Mouse (Mus musculus) myocyte (in vitro differentiated cells): ENCODE data around the gene Wdr74. TPM values are rescaled to one million over a fixed set of nuclear protein-coding genes. Genes with fewer than 3 reads are reported as not detected.

Source experiments
- H3K27me3 ChIP-seq: one replicate; pipeline ENCODE4 v1.6.1; 2011; ENCODE audit not compliant: control insufficient read depth, insufficient read depth, insufficient read length
- H3K36me3 ChIP-seq: one replicate; pipeline ENCODE4 v1.6.1; 2011; ENCODE audit not compliant: control insufficient read depth, insufficient read depth
- H3K4me2 ChIP-seq: one replicate; pipeline ENCODE4 v1.6.1; 2011; ENCODE audit warnings: low read depth, control low read depth
- H3K4me3 ChIP-seq: one replicate; pipeline ENCODE4 v1.5.1; 2011; ENCODE audit warnings: mild to moderate bottlenecking, control low read depth, moderate library complexity
- H3K79me2 ChIP-seq: one replicate; pipeline ENCODE4 v1.6.1; 2011; ENCODE audit not compliant: control insufficient read depth, insufficient read depth
- H3ac ChIP-seq: one replicate; pipeline ENCODE4 v1.6.1; 2011; ENCODE audit not compliant: control insufficient read depth, insufficient read length
- CEBPB ChIP-seq: IDR thresholded peaks from 2 replicates; pipeline ENCODE4 v1.6.1; 2011; ENCODE audit warnings: mild to moderate bottlenecking, moderate library complexity; ENCODE audit not compliant: poor library complexity, insufficient read depth, severe bottlenecking
- E2F4 ChIP-seq: IDR thresholded peaks from one replicate; pipeline ENCODE4 v1.6.1; 2011; ENCODE audit warnings: mild to moderate bottlenecking, control low read depth, moderate library complexity; ENCODE audit not compliant: insufficient read depth
- MAX ChIP-seq: IDR thresholded peaks from one replicate; pipeline ENCODE4 v1.6.1; 2011; ENCODE audit warnings: low read depth, mild to moderate bottlenecking, control low read depth
- MYOD1 ChIP-seq, 3 experiments: IDR thresholded peaks; one replicate each; pipeline ENCODE4 v1.6.1; 2011; ENCODE audit warnings: control low read depth in 2 of 3, low read depth in 2 of 3, mild to moderate bottlenecking in 2 of 3, moderate library complexity in 1 of 3; ENCODE audit not compliant: insufficient read length in 2 of 3, control insufficient read depth in 1 of 3
- MYOG ChIP-seq, 3 experiments: IDR thresholded peaks; one replicate each; pipeline ENCODE4 v1.6.1; 2011; ENCODE audit warnings: control low read depth in 2 of 3, low read depth in 2 of 3, mild to moderate bottlenecking in 2 of 3; ENCODE audit not compliant: insufficient read length in 2 of 3, control insufficient read depth in 1 of 3, insufficient read depth in 1 of 3
- POLR2A ChIP-seq: IDR thresholded peaks from one replicate; pipeline ENCODE4 v1.6.1; 2011; ENCODE audit warnings: low read depth, mild to moderate bottlenecking, control low read depth, moderate library complexity; ENCODE audit not compliant: insufficient read length
- POLR2AphosphoS2 ChIP-seq: IDR thresholded peaks from one replicate; pipeline ENCODE4 v1.6.1; 2011; ENCODE audit warnings: low read depth, control low read depth; ENCODE audit not compliant: insufficient read length
- REST ChIP-seq: IDR thresholded peaks from one replicate; pipeline ENCODE4 v1.6.1; 2011; ENCODE audit warnings: mild to moderate bottlenecking, control low read depth, moderate library complexity; ENCODE audit not compliant: insufficient read depth, insufficient read length
- SRF ChIP-seq: IDR thresholded peaks from one replicate; pipeline ENCODE4 v1.6.1; 2011; ENCODE audit warnings: low read depth; ENCODE audit not compliant: control insufficient read depth, insufficient read length
- TCF12 ChIP-seq: IDR thresholded peaks from one replicate; pipeline ENCODE4 v1.6.1; 2011; ENCODE audit warnings: mild to moderate bottlenecking, control low read depth; ENCODE audit not compliant: poor library complexity, insufficient read depth, severe bottlenecking
- TCF3 ChIP-seq: IDR thresholded peaks from one replicate; pipeline ENCODE4 v1.6.1; 2011; ENCODE audit warnings: low read depth, control low read depth; ENCODE audit not compliant: insufficient read length
- USF1 ChIP-seq: IDR thresholded peaks from one replicate; pipeline ENCODE4 v1.6.1; 2011; ENCODE audit warnings: low read depth, mild to moderate bottlenecking, control low read depth, moderate library complexity
- polyA plus RNA-seq: library from polyadenylated mRNA; unstranded; fragments of >200 nt; fragmentation: generic; extraction: Trizol; gene quantifications from one replicate; pipeline ENCODE4 v1.2.1, GENCODE M21; 2012; ENCODE audit warnings: missing spikeins

Gene Wdr74
- polyA plus RNA-seq, 1 experiment: 109 TPM

DNA sequence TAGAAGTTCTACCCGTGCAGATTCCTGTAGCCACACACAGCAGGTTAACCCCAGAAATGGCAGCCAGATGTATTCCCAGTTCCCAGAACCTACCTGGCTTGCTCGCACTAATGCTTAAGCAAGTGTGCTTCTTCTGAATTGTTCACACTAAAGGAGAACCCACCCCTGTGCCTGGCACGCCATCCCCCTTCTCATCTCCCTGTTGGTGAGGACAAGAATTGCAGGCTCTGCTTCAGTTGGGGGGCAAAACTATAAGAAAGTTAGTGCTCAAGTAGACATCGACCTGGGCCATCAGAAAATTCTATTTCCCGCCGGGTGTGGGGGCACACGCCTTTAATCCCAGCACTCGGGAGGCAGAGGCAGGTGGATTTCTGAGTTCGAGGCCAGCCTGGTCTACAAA is 36.0 kb upstream of the Wdr74 start:
- TF ChIP-seq MYOG (IDR thresholded peaks at IDR 0.05; ENCODE audit: control insufficient read depth in 1 of 3, insufficient read depth in 1 of 3, insufficient read length in 2 of 3, low read depth in 2 of 3): no peak
- no peak for TF ChIP-seq POLR2AphosphoS2
- no peak for TF ChIP-seq REST
- TF ChIP-seq POLR2A: no peak
- TF ChIP-seq TCF3: no peak
- TF ChIP-seq USF1: no peak
- no peak for TF ChIP-seq TCF12
- no peak for TF ChIP-seq E2F4
- TF ChIP-seq CEBPB: no peak
- TF ChIP-seq SRF: no peak
- TF ChIP-seq MYOD1 (IDR thresholded peaks at IDR 0.05; ENCODE audit: control insufficient read depth in 1 of 3, insufficient read length in 2 of 3, low read depth in 2 of 3): no peak
- TF ChIP-seq MAX: no peak
- Histone ChIP-seq H3ac (no peak overlapping the region), H3K4me2 (no peak overlapping the region), H3K79me2 (no peaks in the 10 kb centered on the region), H3K36me3 (no peaks in the 10 kb centered on the region), H3K27me3 (no peaks in the 10 kb centered on the region), H3K4me3 (no peak overlapping the region)

DNA sequence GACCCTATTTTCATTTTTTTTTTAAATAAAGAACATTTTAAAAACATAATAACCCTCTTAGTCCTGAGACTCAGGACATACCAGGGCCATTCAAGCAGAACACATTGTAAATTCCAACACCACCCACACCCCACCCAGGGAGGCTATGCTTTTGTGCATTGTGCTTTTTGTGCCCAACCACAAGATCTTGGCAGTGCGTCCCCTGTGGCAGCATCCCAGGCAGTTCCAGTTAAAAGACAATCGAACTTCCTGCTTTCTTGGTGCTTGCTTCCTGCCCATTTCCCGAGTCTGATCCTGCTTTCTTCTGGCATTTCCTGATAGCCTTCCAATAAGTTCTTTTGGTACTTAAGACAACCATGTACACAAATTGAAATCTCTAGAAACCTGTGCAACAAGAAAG is 33.2 kb upstream of the Wdr74 start:
- H3K36me3 ChIP-seq: peaks cover 8% of the 10 kb centered on the region
- no peak overlapping the region for H3ac ChIP-seq
- no peaks in the 10 kb centered on the region for H3K79me2 ChIP-seq
- peak overlapping the region; percentile 63 for H3K4me2 ChIP-seq
- H3K4me3 ChIP-seq: no peak overlapping the region
- no peaks in the 10 kb centered on the region for H3K27me3 ChIP-seq
- peak; percentile 54 for TF ChIP-seq POLR2AphosphoS2
- TF ChIP-seq CEBPB: no peak

DNA sequence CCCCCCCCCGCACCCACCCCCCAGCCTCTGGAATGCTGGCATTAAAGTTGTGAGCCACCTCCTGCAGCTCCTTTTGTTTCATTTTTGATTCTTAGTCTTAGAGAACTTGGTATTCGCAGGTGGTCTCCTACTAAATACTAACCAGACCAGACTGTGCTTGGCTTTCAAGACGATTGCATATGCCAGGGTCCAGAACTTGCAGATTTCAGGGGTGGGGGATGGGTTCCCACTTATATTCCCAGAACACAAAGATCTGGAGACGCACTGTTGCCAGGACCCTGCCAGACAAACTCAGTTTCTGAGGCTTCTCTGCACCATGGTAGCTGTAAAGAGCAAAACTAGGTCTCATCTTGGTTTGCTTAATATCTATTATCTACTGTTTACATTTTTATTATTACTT is 32.1 kb upstream of the Wdr74 start:
- Histone ChIP-seq H3K4me2 (no peak overlapping the region), H3ac (no peak overlapping the region), H3K36me3 (peaks cover 19% of the 10 kb centered on the region), H3K27me3 (no peaks in the 10 kb centered on the region), H3K79me2 (no peaks in the 10 kb centered on the region), H3K4me3 (no peak overlapping the region)
- TF ChIP-seq CEBPB: no peak
- no peak for TF ChIP-seq REST
- TF ChIP-seq TCF3: no peak

DNA sequence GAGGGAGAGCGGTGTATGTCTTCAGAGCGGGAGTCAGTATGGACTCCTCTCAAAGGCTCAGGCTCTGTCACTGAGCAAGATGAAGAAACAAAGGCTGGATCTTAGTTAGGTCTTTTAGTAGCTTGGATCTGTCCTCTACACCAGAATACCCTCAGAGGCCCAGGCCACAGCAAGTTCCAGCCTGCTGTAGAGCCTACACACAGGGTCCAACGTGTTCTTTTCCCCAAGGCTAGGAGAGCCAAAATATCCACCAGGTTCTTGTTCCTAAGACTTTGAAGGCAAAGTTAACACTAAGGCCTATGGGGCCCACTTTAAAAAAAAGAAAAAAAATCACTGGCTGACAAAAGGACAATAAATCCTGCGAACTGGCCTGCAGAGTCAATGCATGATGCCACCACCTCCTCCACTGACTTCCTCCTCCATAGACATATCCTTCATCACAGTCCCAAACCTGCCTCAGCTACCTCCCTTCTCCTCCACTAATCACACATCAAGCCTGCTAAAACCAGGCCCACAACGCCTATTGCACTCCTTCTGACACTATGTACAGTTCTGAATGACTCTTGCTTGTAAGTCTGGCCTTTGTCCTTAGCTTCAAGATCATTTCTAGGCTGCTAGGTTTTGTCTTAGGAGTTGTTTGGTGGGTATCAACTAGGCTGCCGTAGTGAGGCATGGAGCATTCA is 30.5 kb upstream of the Wdr74 start:
- Histone ChIP-seq H3ac (no peak overlapping the region), H3K79me2 (peaks cover 9% of the 10 kb centered on the region), H3K4me2 (no peak overlapping the region), H3K36me3 (peaks cover 35% of the 10 kb centered on the region), H3K27me3 (no peaks in the 10 kb centered on the region), H3K4me3 (no peak overlapping the region)
- TF ChIP-seq POLR2AphosphoS2 (peak; percentile 85), TCF12 (no peak), POLR2A (peak; percentile 43), MYOG (IDR thresholded peaks at IDR 0.05; ENCODE audit: control insufficient read depth in 1 of 3, insufficient read depth in 1 of 3, insufficient read length in 2 of 3, low read depth in 2 of 3) (no peak)

DNA sequence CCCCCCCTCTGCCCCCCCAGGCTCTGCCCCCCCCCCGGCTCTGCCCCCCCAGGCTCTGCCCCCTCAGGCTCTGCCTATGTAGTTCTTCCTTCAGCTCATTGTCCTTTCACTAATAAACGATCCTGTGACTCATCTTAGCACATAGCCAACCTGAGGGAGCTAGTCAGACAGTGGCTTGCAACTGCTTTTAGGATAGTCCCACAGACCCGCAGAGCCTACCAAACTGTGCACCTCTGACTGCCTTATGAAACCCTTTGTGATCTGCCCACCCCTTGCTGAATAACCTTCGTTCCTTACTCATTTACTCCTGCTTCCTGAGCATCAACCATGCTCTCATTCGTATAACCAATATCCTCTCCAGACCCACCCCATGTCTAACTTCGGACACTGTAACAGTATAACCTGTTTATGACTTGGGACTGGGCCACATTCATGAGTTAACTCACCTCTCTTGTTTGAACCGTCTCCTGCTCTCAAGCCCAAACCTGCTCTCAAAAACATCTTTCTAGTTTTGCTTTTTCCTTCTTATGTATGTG is 29.4 kb upstream of the Wdr74 start:
- no peak overlapping the region for H3K4me3 ChIP-seq
- H3K36me3 ChIP-seq: peaks cover 45% of the 10 kb centered on the region
- H3K79me2 ChIP-seq: peaks cover 19% of the 10 kb centered on the region
- no peaks in the 10 kb centered on the region for H3K27me3 ChIP-seq
- no peak overlapping the region for H3K4me2 ChIP-seq
- no peak overlapping the region for H3ac ChIP-seq
- no peak for TF ChIP-seq TCF12
- no peak for TF ChIP-seq CEBPB
- no peak for TF ChIP-seq E2F4
- TF ChIP-seq SRF: no peak
- no peak for TF ChIP-seq MYOD1 (IDR thresholded peaks at IDR 0.05; ENCODE audit: control insufficient read depth in 1 of 3, insufficient read length in 2 of 3, low read depth in 2 of 3)
- TF ChIP-seq POLR2A: peak; percentile 45
- TF ChIP-seq POLR2AphosphoS2: peak; percentile 96
- TF ChIP-seq REST: no peak
- TF ChIP-seq MYOG (IDR thresholded peaks at IDR 0.05; ENCODE audit: control insufficient read depth in 1 of 3, insufficient read depth in 1 of 3, insufficient read length in 2 of 3, low read depth in 2 of 3): no peak
- no peak for TF ChIP-seq USF1
- TF ChIP-seq TCF3: no peak
- TF ChIP-seq MAX: no peak
